Mouse (Mus musculus) lung, embryonic 15.5 days (tissue): Measurements from ENCODE around the gene Ccm2l. TPM values are rescaled to one million over a fixed set of nuclear protein-coding genes. Genes with fewer than 3 reads are reported as not detected.

Source experiments
- ATAC-seq: fragments of 200-750 bp; cut with Nextera tagmentation; 2 replicates; pipeline ENCODE4 v1.8.0; 2017; ENCODE audit warnings: moderate number of reproducible peaks, borderline replicate concordance; ENCODE audit not compliant: low FRiP score, low TSS enrichment; ENCODE audit errors: extremely low read depth
- H3K27ac ChIP-seq: fragments of 300-500 bp; sonication (generic); 2 replicates; pipeline ENCODE4 v1.5.1; 2015; ENCODE audit warnings: moderate library complexity, mild to moderate bottlenecking, inconsistent platforms
- H3K27me3 ChIP-seq: fragments of 300-500 bp; sonication (generic); 2 replicates; pipeline ENCODE4 v1.6.1; 2015; ENCODE audit warnings: inconsistent platforms
- H3K36me3 ChIP-seq: fragments of 300-500 bp; sonication (generic); 2 replicates; pipeline ENCODE4 v1.6.1; 2015; ENCODE audit warnings: inconsistent platforms
- H3K4me1 ChIP-seq: fragments of 300-500 bp; sonication (generic); 2 replicates; pipeline ENCODE4 v1.6.1; 2015; ENCODE audit warnings: inconsistent platforms
- H3K4me2 ChIP-seq: fragments of 300-500 bp; sonication (generic); 2 replicates; pipeline ENCODE4 v1.6.1; 2015; ENCODE audit warnings: inconsistent platforms, mild to moderate bottlenecking, moderate library complexity
- H3K4me3 ChIP-seq: fragments of 300-500 bp; sonication (generic); 2 replicates; pipeline ENCODE4 v1.5.1; 2015; ENCODE audit warnings: mild to moderate bottlenecking, inconsistent platforms
- H3K9ac ChIP-seq: fragments of 300-500 bp; sonication (generic); 2 replicates; pipeline ENCODE4 v1.6.1; 2015; ENCODE audit warnings: inconsistent platforms
- H3K9me3 ChIP-seq: fragments of 300-500 bp; sonication (generic); 2 replicates; pipeline ENCODE4 v1.6.1; 2016; ENCODE audit warnings: inconsistent platforms
- WGBS: fragments of 180-500 bp; shearing (Covaris S2); methylation state at CpG from one replicate; pipeline ENCODE4 v1.1.7; 2015; 5-methylcytosine and 5-hydroxymethylcytosine counted together
- polyA plus RNA-seq: library from polyadenylated mRNA; unstranded; fragments of >200 nt; fragmentation: Nextera tagmentation; extraction: Ambion mirVana; gene quantifications from 2 replicates; pipeline ENCODE4 v1.2.1, GENCODE M21; 2015

The Ccm2l gene
- 5.3 TPM in 2 replicates for polyA plus RNA-seq

DNA sequence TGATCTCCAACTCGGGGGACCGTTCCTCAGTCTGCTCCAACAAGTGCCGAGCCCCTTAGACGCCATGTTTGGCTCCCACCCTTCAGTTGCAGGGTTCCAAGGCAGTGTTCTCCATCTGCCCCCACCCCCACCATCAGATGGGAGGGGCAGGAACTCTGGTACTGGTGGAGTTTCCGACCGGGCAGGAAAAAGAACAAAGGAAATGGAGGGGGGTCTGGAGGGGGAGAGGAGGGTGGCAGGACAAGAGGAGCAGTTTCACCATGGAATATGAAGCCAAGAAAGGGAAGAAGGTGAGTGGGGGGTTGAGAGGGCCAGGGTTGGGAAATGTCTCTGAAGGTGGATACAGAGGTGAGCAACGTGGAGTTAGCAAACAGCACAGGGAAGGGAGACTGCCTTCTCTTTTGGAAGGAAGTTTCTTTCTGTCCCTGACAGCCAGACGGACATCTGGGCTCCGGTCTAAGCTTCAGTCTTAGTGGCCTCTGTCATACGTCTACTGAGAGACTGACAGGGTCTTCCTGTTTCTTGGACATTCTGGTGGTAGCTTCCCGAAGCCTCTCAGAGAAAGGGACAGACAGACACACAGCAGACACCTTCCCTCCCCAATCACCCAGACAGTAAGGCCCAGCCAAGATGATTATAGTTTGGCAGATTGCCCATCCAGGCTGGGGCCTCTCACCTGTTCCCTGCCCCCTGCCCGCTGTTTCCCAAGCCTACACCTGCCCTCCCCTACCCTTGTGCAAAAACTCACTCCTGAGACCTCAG is at the start of gene Ccm2l:
TSS of gene Ccm2l (plus strand) at position 209 of the 762 bp plus-strand sequence.
- no peaks in the 10 kb centered on the region for H3K36me3 ChIP-seq
- H3K4me1 ChIP-seq: no peaks in the 10 kb centered on the region
- no peak within 1 kb of the TSS for H3K9ac ChIP-seq
- H3K27ac ChIP-seq: peak within 1 kb of the TSS; percentile 46
- H3K4me3 ChIP-seq: peak within 1 kb of the TSS; percentile 16
- no peaks in the 10 kb centered on the region for H3K9me3 ChIP-seq
- peak; percentile 66 for ATAC-seq
- WGBS: 34% methylated on average over 12 of the region's 12 CpGs
- peaks cover 29% of the 10 kb centered on the region for H3K27me3 ChIP-seq
- H3K4me2 ChIP-seq: peak within 1 kb of the TSS; percentile 37

DNA sequence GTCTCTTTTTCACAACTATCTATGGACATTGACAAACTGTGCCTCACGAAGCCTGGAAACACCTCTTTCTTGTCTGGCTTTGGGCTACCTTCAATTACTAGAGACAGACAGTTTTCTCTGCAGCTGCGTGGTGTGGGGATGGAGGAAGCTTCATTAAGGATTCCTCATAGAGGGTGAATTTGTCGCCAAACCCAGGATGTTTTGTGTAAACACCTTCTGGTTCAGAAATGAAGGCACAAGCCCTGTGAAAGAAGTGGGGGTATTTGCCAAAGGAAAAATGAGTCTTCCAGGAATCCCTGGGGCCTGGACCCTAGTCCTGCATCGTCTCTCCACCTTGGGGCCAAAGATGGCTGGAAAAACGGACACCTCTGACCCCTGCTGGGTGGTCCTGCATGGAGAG is 49.0 kb upstream of the Ccm2l start:
- Histone ChIP-seq H3K27ac (no peak overlapping the region), H3K4me3 (no peak overlapping the region), H3K4me2 (no peak overlapping the region), H3K9me3 (no peaks in the 10 kb centered on the region), H3K4me1 (peaks cover 9% of the 10 kb centered on the region), H3K9ac (no peak overlapping the region), H3K27me3 (no peaks in the 10 kb centered on the region; the same call in 1 of the 2 replicates), H3K36me3 (peaks cover 7% of the 10 kb centered on the region; the same call in 1 of the 2 replicates)
- no peak for ATAC-seq
- 32% methylated on average over 5 of the region's 5 CpGs for WGBS

DNA sequence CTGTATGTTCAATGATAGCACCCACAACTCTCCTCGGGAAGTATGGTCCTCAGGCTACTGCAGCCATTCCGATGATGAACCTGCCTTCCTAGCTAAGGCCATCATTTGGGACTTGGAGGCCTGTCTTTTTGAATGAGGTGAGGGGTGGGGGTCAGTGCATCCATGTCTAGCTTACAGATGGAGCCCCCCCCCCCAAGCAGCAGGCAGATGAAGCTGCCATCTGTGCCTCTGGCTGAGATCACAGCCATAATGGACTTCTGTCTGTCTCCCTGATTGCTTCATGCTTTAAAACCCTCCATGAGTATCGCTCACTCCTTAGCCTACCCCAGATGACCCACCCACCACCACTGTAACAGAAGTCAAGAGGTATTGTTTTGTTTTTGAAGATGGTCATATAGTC is 46.4 kb upstream of the Ccm2l start:
- no peaks in the 10 kb centered on the region for H3K36me3 ChIP-seq
- H3K9ac ChIP-seq: no peak overlapping the region
- no peaks in the 10 kb centered on the region for H3K9me3 ChIP-seq
- H3K27me3 ChIP-seq: no peaks in the 10 kb centered on the region; the same call in 1 of the 2 replicates
- no peak overlapping the region for H3K4me2 ChIP-seq
- no peak overlapping the region for H3K27ac ChIP-seq
- peaks cover 3% of the 10 kb centered on the region for H3K4me1 ChIP-seq
- 90% methylated on average over 3 of the region's 3 CpGs for WGBS
- no peak overlapping the region for H3K4me3 ChIP-seq
- ATAC-seq: no peak

GRCm38 (mm10) chr2:153021163-153021562 is 44.6 kb upstream of the Ccm2l start:
- no peak for ATAC-seq

GRCm38 (mm10) chr2:153022855-153023254 is 42.9 kb upstream of the Ccm2l start:
- WGBS: 57% methylated on average over 4 of the region's 4 CpGs
- no peaks in the 10 kb centered on the region for H3K27me3 ChIP-seq
- no peaks in the 10 kb centered on the region for H3K4me1 ChIP-seq
- no peaks in the 10 kb centered on the region for H3K36me3 ChIP-seq
- H3K9ac ChIP-seq: no peak overlapping the region
- ATAC-seq: no peak
- H3K4me3 ChIP-seq: no peak overlapping the region
- H3K4me2 ChIP-seq: no peak overlapping the region
- no peaks in the 10 kb centered on the region for H3K9me3 ChIP-seq
- H3K27ac ChIP-seq: no peak overlapping the region

More at GRCm38 (mm10) chr2:153021163-153021562, 44.6 kb upstream of the Ccm2l start:
- Histone ChIP-seq H3K4me3 (no peak overlapping the region), H3K27me3 (no peaks in the 10 kb centered on the region; the same call in 1 of the 2 replicates), H3K27ac (no peak overlapping the region), H3K4me2 (no peak overlapping the region), H3K4me1 (no peaks in the 10 kb centered on the region), H3K36me3 (no peaks in the 10 kb centered on the region), H3K9ac (no peak overlapping the region), H3K9me3 (no peaks in the 10 kb centered on the region)
- 64% methylated on average over 3 of the region's 3 CpGs for WGBS

GRCm38 (mm10) chr2:153026052-153026451 is 39.7 kb upstream of the Ccm2l start:
- H3K4me3 ChIP-seq: no peak overlapping the region
- H3K9me3 ChIP-seq: no peaks in the 10 kb centered on the region
- H3K4me2 ChIP-seq: no peak overlapping the region
- H3K27me3 ChIP-seq: peaks cover 19% of the 10 kb centered on the region
- no peak overlapping the region for H3K27ac ChIP-seq
- no peak overlapping the region for H3K9ac ChIP-seq
- H3K36me3 ChIP-seq: no peaks in the 10 kb centered on the region
- no peak for ATAC-seq
- 62% methylated on average over 7 of the region's 7 CpGs for WGBS
- H3K4me1 ChIP-seq: no peaks in the 10 kb centered on the region

DNA sequence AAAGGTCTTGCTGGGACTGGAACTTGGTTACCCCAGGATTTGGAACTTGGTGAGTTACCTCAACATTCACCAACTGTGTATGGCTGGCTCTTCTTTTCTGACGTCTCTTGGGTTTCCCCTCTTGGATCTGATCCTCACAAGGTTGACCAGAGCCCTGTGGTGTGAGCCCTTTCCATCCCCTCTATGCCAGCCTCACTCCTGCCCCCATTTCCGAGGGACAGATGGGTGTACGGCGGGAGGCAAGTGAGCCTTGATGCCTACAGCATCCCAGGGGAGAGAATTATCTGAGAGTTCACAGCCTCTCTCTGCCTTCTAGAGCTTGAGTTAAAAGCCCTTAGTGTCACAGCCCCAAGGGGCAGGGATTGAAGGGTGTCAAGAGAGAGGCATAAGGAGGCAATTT is 38.3 kb upstream of the Ccm2l start:
- 50% methylated on average over 4 of the region's 4 CpGs for WGBS
- H3K4me1 ChIP-seq: peaks cover 8% of the 10 kb centered on the region
- no peak overlapping the region for H3K4me2 ChIP-seq
- no peak overlapping the region for H3K4me3 ChIP-seq
- H3K27me3 ChIP-seq: peaks cover 33% of the 10 kb centered on the region
- no peaks in the 10 kb centered on the region for H3K9me3 ChIP-seq
- H3K9ac ChIP-seq: no peak overlapping the region
- ATAC-seq: no peak
- H3K27ac ChIP-seq: no peak overlapping the region
- H3K36me3 ChIP-seq: no peaks in the 10 kb centered on the region

GRCm38 (mm10) chr2:153030422-153030821 is 35.3 kb upstream of the Ccm2l start:
- Histone ChIP-seq H3K27ac (no peak overlapping the region), H3K36me3 (no peaks in the 10 kb centered on the region), H3K9ac (no peak overlapping the region), H3K27me3 (peaks cover 52% of the 10 kb centered on the region), H3K4me3 (no peak overlapping the region), H3K4me2 (no peak overlapping the region), H3K9me3 (no peaks in the 10 kb centered on the region), H3K4me1 (peaks cover 8% of the 10 kb centered on the region)
- ATAC-seq: no peak
- 41% methylated on average over 4 of the region's 4 CpGs for WGBS

DNA sequence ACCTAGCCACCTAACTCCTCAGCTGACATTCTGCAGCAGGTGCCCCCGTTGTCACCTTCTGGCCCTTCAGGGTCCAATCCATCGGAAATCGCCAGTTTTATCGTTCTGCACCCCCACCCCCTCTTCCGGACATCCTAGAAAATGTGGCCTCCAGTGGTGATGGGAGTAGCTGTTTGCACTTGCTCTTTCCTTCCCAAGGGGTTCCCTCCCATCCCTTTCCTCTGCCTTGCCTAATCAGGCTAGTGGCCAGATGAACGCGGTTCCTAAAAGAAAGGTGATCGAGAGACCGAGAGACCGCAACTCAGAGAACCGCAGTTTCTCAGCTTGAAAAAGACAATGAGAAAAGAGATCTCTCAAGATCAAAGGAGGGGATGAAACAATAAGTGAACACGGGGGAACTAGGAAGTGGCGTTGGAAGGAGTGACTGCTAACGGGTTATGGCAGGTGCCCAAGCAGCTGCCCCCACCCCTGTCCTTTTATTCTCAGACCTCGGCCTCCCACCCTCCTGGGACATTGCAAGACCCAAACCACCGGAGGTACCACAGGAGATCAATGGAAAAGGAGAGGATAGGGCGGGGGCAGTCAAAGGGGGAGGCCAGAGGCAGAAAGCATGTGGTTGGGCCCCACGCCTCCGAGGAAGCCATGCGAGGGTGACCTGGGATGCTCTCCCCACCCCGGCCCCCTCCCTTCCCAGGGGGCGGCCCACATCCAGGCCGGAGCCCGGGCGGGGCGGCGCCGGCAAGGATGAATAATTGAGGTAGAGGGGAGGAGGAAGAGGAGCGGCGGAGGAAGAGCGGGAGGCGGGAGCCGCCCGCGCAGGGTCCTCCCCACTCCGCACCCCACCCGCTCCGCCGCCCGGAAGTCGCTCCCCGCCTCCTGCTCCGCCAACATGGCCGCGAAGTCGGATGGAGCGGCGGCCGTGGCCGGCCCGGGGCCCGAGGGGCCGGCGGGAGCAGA is 34.4 kb upstream of the Ccm2l start, which contains the start of gene Xkr7:
TSS of gene Xkr7 (plus strand) at position 727 of the 957 bp plus-strand sequence.
- no peaks in the 10 kb centered on the region for H3K9me3 ChIP-seq
- no peak within 1 kb of the TSS for H3K9ac ChIP-seq
- peaks cover 54% of the 10 kb centered on the region for H3K27me3 ChIP-seq
- H3K4me2 ChIP-seq: peak within 1 kb of the TSS; percentile 78
- no peak within 1 kb of the TSS for H3K27ac ChIP-seq
- peaks cover 8% of the 10 kb centered on the region for H3K4me1 ChIP-seq
- no peaks in the 10 kb centered on the region for H3K36me3 ChIP-seq
- ATAC-seq: no peak
- WGBS: 2% methylated on average over 47 of the region's 54 CpGs
- peak within 1 kb of the TSS; percentile 37 for H3K4me3 ChIP-seq

DNA sequence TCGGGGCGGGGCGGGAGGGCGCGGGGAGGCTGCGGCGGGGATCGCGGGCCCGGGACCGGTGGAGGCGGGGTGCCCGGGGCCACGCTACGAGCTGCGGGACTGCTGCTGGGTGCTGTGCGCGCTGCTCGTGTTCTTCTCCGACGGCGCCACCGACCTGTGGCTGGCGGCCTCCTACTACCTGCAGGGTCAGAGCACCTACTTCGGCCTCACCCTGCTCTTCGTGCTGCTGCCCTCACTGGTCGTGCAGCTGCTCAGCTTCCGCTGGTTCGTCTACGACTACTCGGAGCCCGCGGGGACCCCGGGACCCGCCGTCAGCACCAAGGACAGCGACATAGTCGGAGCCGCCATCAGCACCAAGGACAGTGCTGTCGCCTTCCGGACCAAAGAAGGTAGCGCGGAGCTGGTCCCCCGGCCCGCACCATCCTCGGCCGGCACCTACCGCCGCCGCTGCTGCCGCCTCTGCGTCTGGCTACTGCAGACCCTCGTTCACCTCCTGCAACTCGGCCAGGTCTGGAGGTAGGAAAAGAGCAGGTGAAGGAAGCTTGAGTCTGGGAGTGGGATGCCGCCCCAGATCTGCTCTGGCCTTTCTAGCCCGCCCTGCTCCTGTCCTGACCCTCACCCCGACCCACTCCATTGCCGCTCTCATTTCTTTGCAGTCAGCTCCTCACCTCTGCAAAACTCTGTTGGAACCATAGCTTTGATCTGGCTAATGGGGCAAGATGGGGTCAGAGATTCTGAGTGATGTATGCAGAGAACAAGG is 33.5 kb upstream of the Ccm2l start:
- peaks cover 56% of the 10 kb centered on the region for H3K27me3 ChIP-seq
- peak overlapping the region; percentile 78 for H3K4me2 ChIP-seq
- H3K36me3 ChIP-seq: no peaks in the 10 kb centered on the region
- H3K9me3 ChIP-seq: no peaks in the 10 kb centered on the region
- peaks cover 8% of the 10 kb centered on the region for H3K4me1 ChIP-seq
- ATAC-seq: peak; percentile 79; the same call in 1 of the 2 replicates
- peak overlapping the region; percentile 37 for H3K4me3 ChIP-seq
- 2% methylated on average over 54 of the region's 58 CpGs for WGBS
- no peak overlapping the region for H3K27ac ChIP-seq
- H3K9ac ChIP-seq: no peak overlapping the region

- peaks cover 56% of the 10 kb centered on the region for H3K27me3 ChIP-seq
- 24% methylated on average over 4 of the region's 4 CpGs for WGBS
- no peaks in the 10 kb centered on the region for H3K9me3 ChIP-seq
- H3K27ac ChIP-seq: no peak overlapping the region
- H3K9ac ChIP-seq: no peak overlapping the region
- H3K4me2 ChIP-seq: no peak overlapping the region
- no peak overlapping the region for H3K4me3 ChIP-seq
- no peak for ATAC-seq
- H3K36me3 ChIP-seq: no peaks in the 10 kb centered on the region
- peaks cover 8% of the 10 kb centered on the region for H3K4me1 ChIP-seq
Measured at GRCm38 (mm10) chr2:153032973-153033372, 32.8 kb upstream of the Ccm2l start.
